Mouse (Mus musculus): ENCODE results near the gene Sars2.

Gene Sars2

DNA sequence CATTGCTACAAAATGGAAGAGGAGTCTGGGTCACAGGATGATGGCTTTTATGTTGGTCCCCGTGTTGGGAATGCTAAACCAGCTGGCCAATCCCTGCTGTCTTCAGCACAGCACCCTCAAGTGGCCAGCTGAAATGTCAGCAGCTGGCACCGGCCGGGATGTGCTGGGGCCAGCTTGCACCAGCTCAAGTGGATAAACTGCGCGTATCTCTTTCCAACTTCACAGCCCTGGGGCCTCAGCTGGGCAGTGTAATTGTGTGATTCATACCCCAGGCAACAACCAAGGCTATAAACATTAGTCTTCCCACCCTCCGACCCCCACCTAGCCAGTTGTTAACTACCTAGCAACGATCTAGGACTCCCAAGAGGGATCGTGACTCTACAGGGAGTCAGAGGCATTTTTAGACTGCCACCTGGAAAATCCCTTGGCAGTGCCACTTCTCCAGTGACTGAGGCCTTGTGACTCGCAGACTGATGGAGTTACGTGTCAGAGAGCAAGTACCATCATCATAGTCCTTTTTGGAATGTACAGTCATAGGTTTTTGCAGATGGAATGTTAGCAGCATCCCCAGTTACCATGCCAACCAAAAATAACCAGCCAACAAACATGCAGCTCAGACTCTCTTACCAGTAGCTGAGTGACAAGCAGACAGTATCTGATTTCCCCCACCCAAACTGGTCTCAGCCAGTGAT, 14.0 kb upstream of the Sars2 start:
- no peak for DNase-seq

DNA sequence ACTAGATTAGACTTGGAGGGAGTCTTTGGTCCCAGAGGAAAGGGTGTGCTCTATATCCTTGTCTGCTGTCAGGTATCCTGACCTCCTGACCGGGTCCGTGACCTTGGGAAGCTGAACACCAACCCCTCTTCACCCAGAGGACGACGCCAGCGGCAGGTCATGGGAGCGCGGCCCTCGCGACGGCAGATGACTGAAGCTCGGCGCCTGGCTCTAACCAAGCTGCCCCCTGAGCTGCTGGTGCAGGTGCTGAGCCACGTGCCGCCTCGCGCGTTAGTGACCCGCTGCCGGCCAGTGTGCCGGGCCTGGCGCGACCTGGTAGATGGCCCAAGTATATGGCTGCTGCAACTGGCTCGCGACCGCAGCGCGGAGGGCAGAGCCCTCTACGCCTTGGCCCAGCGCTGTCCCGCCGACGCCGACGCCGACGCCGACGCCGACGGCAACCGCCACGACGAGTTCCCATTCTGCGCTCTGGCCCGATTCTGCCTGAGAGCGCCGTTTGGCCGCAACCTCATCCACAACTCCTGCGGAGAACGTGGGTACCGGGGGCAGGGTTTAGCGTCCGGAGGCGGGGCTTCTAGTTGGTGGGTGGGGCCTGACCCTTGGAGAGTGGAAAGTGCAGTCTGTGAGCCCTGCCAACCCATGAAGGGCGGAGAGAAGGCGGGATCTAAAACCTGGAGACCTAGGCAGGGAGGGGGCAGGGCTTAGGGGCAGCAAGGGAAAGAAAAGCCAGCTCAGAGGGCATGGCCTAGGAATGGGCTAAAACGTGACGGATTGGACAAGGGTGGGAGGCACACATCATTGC, 9.2 kb upstream of the Sars2 start:
- peak; percentile 90 for DNase-seq

DNA sequence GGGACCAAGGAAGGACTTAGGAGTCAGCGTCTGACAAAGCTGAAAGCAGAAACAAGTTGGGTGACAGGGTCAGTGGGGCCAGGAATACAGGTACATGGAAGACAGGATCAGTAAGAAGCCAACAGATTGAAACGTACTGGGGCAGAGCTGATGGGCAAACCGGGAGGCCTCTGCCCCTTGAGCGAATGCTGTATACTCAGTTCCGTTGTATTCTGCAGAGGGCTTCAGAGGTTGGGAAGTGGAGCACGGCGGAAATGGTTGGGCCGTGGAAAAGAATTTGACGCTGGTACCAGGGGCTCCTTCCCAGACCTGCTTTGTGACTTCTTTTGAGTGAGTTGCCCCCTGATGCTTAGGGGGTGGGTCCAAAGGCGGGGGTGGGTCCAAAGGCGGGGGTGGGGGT, 8.6 kb upstream of the Sars2 start:
- DNase-seq, result no peak

DNA sequence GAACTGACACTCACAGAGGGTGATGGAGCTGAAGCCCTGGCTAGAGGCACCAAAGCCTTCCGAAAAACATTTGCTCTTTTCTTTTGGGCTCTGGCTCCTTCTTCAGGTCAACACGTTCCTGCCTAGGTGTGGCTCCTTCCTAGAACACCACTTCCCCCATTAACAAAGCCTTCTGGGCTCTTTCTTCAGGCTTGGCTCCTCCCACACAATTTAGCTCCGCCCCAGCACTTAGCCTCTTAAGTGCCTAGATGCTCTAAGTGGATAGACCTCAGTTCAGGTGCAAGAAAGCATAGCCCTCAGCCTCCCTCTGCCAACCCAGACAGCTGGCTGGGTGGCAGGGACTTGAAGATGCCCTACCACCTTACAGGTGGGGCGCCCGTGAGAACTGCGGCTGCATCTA, 6.1 kb upstream of the Sars2 start:
- DNase-seq, result no peak

DNA sequence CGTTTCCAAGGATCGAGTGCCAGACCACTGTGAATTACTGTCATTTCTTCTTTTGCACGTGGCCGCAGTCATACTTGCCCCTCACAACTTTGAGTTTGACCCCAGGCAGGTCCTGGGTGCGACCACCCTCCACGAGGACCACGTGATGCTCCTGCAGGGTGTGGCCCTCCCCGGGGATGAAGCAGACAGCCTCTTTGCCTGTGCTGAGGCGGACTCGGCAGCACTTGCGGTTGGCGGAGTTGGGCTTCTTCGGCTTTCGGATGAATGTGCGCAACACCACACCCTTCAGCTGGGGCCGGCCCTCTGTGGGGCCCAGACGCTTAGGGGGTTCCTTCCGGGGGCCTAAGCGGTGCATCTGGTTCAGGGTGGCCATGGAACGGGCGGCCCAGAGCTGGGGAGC, 2.0 kb upstream of the Sars2 start:
- no peak for DNase-seq

DNA sequence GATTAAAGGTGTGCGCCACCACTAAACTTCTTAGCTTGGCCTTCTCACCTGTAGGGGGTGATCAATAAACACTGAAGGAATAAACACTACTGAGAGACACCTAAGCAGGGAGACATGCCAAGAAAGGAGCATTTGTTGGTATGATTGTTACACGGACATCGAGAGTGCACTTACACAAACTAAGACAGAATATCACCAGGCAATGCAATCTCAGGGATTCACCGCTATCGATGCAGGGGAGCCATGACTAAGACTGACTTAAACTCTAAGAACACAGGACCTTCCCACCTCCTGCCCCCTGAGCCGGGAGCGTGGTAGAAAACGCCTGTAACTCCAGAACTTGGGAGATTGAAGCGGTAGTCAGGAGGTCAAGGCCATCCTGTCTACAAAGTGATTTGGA, 843 bp upstream of the Sars2 start:
- no peak for DNase-seq

DNA sequence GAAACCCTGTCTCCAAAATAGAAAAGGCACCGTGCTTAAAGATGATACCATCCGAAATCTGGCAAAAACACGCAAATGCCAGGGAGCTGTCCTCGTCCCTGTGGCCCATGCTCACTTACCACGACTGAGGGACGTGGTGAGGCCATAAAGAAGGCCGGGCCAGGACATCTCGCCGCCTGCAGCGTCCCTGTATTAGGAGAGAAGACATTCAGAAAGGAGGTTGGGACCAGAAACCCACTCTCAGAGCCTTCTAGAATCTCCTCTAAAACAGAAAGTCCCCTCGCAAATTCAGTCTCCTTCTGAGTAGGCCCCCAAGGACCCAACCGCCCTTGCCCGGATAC, 454 bp upstream of the Sars2 start:
- no peak for DNase-seq

DNA sequence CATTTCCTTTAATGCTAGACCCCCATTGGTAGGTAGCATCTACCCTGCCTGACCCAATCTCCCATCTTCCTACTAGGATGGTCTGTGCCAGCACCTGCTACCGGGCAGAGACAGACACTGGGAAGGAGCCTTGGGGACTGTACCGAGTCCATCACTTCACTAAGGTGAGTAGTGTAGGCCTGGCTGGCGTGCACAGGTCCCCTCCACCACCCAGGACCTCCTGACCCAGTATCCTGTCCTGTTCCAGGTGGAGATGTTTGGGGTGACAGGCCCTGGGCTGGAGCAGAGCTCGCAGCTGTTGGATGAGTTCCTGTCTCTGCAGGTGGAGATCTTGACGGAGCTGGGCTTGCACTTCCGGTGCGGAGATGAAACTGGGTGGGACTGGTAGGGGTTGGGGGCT, 8.1 kb downstream of the Sars2 start:
- no peak for DNase-seq

DNA sequence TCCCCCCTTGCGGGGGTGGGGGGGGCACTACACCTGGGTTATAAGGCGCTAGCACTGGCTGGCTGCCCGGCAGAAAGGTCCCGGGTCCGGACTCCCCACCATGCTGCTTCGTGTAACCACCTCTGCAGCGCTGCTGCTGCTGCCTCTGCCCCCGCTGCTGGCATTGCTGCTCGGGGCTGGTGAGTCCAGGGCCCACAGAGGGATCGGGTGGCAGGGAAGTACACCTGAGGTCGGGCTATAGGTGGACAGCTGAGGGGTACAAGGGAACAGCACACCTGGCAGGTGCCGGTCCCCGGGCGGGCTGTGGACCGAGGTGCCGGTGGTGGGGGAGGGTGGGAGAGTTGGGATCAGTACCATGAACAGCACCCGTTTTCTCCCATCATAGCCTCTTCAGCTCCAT, 14.3 kb downstream of the Sars2 start, which contains the start of gene Ccer2:
Ccer2 (plus strand) TSS at position 96 of the 400 bp plus-strand sequence.
- DNase-seq, result no peak

DNA sequence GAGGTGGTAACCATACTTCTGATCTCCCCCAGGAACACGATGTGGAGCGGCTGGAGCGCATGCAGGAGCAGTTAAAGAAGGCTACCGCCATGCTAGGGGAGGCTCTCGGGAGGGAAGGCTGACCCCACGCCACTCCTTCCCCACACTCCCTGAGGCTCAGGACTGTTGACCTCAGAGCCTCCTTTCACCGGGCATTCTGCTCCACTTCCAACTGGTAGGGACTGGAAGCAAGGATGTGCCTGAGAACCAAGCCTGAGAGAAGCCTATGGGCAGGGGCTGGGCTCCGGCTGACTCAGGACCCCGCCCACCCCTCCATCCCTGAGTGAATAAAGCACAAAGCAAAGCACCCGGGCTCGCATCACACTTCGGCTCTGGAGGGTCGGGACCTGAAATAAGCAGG, 16.8 kb downstream of the Sars2 start:
- no peak for DNase-seq

DNA sequence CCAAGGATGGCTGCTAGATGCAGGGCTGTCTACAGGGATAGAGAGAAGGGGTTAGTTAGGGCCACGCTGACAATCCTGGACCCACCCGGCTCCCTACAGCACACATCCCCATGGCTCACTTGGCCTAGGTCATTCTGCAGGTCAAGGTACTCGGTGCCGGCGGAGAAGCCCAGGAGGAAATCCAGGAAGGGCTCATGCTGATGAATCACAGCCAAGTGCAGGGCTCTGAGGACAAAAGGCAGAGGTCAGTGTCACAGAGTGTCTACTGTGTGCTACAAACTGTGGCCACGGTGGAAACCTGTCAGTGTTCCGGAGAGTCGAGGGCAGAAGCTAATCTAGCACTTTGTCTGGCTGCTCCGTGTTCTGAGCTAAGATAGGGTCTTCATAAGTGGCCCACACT, 20.1 kb downstream of the Sars2 start:
- no peak for DNase-seq

DNA sequence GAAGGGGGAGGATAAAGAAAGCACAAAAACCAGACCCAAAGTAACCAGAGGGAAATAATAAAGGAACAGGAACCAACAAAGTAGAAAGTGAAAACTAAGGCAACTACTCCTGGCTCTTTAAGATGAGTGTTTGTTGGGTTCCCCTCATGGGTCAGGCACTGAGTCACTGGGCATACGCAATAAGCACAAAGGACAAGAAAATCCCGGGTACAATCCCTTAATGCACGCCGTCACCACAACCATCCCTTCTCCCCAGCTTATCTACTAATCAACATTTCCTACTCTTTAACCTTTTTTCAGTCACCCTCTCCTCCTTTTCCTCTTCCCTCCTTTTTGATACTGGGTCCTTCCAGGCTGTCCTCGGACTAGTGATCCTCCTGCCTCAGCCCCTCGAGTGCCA, 23.4 kb downstream of the Sars2 start:
- DNase-seq, result no peak

DNA sequence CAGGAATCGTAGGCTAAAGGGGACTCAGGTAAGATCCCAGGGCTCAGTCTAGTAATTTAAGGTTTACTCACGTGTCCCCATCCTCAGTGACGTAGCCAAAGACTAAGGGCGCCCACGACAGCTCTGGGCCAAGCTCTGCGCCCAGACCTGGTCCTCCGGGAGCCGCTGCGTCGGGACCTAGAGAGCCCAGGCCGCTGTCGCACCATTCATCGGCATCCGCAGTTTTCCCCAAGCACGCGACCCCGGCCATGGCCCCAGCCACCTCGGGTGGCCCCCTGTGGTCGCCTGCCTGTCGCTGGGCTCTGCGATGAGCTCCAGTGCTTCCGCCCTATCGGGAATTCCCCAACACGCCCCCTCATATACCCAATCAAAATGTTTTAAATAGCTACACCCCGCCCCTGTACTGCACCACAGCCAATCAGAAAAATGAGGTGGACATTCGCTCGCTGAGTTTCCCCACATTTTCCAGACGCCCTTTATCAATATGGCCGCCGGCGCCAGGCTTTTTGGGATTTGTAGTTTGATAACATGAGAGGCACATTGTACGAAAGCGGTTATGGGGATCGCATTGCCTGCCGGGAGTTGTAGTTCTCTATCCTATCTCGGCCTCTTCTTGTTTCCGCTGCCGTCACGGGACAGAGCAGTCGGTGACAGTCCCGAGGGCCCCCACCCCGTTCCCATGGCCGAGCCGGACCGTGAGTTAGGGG, 24.5 kb downstream of the Sars2 start, which contains the start of gene Sirt2:
Sirt2 (plus strand) TSS at position 563 of the 707 bp plus-strand sequence.
- peak; percentile 92 for DNase-seq

DNA sequence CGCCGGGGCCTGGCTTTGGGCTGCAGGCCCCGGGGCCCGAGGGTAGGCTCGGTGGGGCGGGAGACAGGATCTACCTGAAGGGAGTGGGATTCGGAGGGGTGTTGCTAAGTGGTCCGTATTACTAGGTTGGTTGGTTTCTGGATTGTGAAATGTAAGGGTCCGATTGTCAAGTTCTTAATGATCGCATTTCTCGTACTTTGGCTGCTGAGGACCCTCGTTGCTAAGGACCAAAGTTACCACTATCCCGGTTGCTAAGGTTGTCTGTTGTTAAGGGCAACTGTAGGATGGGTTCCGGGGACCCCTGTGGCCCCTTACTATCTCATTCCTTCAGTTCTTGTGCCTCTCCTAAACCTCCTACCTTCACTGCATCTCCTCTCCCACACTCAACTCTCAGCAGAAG, 25.1 kb downstream of the Sars2 start:
- DNase-seq, result no peak

DNA sequence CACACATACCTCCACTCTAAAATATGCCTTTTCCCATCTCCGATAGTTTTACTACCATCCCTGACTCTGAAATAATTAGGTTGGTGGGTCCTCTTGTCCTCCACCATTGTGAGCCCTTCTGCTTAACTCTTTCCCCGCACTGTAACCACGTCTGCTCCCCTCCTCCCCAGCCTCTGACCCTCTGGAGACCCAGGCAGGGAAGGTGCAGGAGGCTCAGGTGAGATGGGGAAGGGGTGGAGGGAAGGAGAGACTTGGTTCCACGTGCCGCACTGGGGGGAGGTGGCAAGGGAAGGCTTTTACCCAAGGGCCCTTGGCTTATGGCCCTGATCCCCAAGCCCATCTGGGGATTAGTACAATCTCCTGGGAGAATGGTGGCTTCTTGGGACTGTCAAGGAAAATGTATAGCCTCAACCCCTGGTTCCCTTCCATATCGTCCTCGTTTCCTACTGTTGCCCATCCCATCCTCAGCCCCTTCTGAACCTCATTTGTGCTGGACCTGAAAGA, 25.7 kb downstream of the Sars2 start, which contains the start of gene Nfkbib:
Nfkbib (minus strand) TSS at position 51 of the 504 bp plus-strand sequence.
- DNase-seq, result no peak

DNA sequence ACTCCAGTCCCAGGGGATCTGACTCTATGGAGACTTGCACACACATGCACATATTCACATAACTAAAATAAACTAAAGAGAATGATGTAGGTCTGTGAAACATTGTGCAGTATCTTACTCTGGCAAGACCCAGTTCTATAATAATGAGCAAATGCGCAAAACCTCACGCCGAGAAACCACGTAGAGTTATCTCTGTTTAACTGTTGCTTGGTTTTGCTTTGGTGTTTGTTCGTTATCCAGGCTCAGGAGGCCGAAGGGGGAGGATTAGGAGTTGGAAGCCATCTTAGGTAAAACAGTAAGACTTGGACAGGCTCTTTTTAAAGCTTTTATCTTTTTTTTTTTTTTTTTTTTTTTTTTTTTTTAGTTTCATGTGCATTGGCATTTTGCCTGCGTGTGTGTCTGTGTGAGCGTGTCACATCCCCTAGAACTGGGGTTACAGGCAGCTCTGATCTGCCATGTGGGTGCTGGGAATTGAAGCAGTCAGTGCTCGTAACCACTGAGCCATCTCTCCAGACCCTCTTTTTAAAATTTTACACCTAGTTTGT, 27.7 kb downstream of the Sars2 start:
- DNase-seq, result no peak

DNA sequence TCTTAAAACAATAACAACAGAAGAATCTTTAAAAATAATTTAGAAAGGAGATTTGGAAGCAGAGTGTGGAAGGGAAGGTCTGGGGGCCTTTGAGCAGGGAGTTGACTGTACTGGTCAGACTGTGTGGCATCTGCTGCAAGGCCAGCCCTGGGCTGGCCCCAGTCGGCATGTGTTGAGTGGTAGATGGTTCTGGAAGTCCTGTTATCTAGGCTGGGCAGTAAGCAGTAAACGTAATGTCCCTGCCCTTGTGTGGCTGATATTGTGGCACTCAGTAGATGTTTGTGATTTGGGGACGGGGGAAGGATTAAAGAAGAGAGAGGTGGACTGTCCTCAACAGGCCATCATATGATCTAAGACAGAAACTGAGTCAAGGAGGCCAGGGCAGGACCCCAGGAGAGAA, 28.5 kb downstream of the Sars2 start:
- DNase-seq, result no peak

DNA sequence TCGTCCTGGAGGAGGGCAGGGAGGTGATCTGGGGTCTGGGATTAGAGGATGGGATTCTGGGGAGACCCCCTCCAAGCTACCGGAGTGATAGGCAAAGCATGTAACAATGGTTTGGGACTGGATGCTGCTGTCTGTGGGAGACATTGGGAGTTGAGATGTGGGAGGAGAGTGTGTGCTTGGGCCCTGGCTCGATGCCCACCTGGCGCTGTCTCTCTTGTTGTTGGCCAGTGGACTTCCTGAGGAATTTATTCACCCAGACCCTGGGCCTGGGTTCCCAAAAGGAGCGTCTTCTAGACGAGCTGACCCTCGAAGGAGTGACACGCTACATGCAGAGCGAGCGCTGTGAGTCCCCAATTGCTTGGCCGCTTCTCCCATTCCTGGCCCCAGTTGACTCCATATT, 30.1 kb downstream of the Sars2 start:
- no peak for DNase-seq

DNA sequence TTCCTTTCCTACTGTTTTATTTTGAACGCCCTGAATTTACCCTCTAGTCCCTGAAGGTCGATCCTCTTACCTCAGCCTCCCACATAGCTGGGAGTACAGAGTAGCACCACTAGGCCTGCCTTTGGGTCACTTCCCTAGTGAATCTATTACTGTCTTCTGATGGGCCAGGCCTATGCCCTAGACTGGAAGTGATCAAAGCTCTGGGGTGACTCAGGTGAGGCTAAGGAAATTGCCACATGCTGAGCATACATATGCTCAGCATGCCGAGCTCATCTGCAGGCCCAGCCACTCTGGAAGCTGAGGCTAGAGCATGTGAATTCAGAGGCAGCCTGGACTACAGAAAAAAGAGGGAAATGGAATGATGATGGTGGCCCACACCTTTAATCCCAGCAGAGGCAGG, 31.4 kb downstream of the Sars2 start:
- no peak for DNase-seq

DNA sequence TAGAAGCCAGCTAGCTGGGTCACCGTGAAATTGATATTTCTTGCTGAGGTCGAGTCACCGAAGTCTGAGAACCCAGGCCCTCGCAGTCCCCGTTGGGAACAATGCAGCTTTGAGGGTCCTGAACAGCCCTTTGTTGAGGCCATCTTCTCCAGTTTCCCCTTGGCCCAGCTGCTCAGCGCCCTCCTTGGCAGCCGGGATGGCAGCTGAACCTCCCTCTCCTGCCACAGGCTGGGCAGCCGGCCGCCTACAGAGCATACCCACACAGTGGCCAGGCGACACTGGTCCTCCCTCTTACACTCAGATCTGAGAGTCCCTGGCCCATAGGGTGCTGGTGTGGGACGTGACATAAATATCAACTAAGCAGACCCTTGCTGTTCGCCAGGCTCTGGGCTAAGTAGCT, 32.4 kb downstream of the Sars2 start:
- no peak for DNase-seq

DNA sequence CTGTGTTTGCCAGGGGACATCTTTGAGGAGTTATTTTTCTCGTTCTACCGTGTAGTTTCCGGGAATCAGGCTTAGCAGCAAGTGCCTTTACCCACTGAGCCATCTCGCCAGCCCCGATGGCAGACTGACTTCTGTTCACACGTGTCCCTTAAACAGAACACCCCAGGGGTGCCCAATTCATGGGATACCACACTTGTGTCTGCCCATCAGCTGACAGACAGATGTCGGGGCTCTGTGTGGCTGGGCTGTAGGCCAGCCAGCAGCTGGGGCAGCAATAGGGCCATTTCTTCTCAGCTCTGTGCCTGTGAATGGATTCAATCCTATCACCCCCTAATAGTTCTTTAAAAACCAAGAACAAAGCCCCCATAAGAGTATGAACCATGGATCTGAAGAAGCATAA, 33.3 kb downstream of the Sars2 start:
- no peak for DNase-seq

DNA sequence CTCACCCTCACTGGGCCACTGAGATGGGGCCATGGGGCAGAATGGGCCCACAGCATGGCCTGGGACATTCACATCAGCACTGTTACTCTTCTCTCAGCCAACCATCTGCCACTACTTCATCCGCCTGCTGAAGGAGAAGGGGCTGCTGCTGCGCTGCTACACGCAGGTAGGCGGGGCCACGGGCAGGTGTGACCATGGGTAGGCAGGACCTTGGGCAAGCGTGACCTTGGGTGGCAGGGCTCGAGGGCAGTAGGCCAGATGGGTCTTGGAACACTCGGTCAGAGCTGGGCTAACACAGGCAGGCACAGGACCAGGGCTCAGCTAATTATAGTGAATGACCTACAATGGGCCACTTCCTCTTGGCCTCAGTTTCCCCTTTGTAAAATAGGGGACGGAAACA, 37.0 kb downstream of the Sars2 start:
- DNase-seq, result no peak

DNA sequence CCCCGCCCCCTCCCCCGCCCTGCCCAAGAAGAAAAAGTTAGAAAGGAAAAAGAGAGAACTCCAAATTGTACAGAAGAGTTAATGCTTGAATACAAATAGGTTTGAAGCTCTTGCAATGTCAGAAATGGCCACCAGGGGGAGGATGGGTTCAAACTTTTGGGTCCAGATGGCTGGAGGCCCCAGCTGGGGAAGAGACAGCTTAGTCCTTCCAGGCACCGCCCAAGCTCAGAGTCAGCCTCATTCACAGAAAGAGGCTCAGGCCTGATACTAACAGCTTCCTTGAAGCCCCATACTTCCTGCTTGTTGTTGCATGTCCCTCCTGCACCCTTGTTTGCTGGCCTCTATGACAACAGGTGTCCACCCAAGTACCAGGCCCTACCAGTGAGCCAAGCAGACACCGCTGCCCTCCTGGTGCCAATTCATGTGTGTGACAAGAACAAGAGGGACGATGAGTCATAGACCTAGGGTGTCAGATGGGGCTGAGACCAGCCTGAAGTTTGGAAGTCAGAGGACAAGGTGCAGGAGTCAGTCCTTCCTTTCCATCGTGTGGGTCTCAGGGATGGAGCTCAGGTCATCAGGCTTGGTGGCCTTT, 38.4 kb downstream of the Sars2 start:
- peak; percentile 96 for DNase-seq
